Mouse (Mus musculus) heart, embryonic 11.5 days (tissue): ENCODE measurements around the gene Dlgap1. TPM values are rescaled to one million over a fixed set of nuclear protein-coding genes. Genes with fewer than 3 reads are reported as not detected.
"Not testable (repeated sequence)": the region's sequence is repeated elsewhere in the genome, so short reads cannot be mapped to it uniquely, and the experiment has no call there.

Experiments used
- ATAC-seq: fragments of 200-750 bp; cut with Nextera tagmentation; replicated peaks from 2 replicates; pipeline ENCODE4 v1.8.0; 2017; ENCODE audit warnings: moderate library complexity; ENCODE audit not compliant: insufficient number of reproducible peaks, low FRiP score, low TSS enrichment
- H3K27ac ChIP-seq: fragments of 300-500 bp; sonication (generic); 2 replicates; pipeline ENCODE4 v1.5.1; 2014; ENCODE audit warnings: mild to moderate bottlenecking, low read depth, low read length
- H3K27me3 ChIP-seq: fragments of 300-500 bp; sonication (generic); 2 replicates; pipeline ENCODE4 v1.6.1; 2014; ENCODE audit warnings: mild to moderate bottlenecking, low read length, mixed read lengths; ENCODE audit not compliant: control insufficient read depth, insufficient read depth
- H3K36me3 ChIP-seq: fragments of 300-500 bp; sonication (generic); 2 replicates; pipeline ENCODE4 v1.6.1; 2014; ENCODE audit warnings: mild to moderate bottlenecking, low read length, moderate library complexity, mixed read lengths; ENCODE audit not compliant: control insufficient read depth, insufficient read depth
- H3K4me1 ChIP-seq: fragments of 300-500 bp; sonication (generic); 2 replicates; pipeline ENCODE4 v1.6.1; 2014; ENCODE audit warnings: low read length; ENCODE audit not compliant: control insufficient read depth, insufficient read depth
- H3K4me2 ChIP-seq: fragments of 300-500 bp; sonication (generic); 2 replicates; pipeline ENCODE4 v1.6.1; 2014; ENCODE audit warnings: mild to moderate bottlenecking, moderate library complexity
- H3K4me3 ChIP-seq: fragments of 300-500 bp; sonication (generic); 2 replicates; pipeline ENCODE4 v1.5.1; 2014; ENCODE audit warnings: low read depth, low read length
- H3K9ac ChIP-seq: fragments of 300-500 bp; sonication (generic); 2 replicates; pipeline ENCODE4 v1.6.1; 2014; ENCODE audit warnings: mild to moderate bottlenecking, low read depth, low read length, moderate library complexity
- H3K9me3 ChIP-seq: fragments of 300-500 bp; sonication (generic); replicated peaks from 2 replicates; pipeline ENCODE4 v1.6.1; 2016; ENCODE audit warnings: low read length; ENCODE audit not compliant: control insufficient read depth
- WGBS: fragments of 180-500 bp; shearing (Covaris S2); extraction: QIAGEN DNeasy Blood & Tissue Kit; methylation state at CpG from one replicate; pipeline ENCODE4 v1.1.7; 2014; ENCODE audit not compliant: insufficient replicate concordance; 5-methylcytosine and 5-hydroxymethylcytosine counted together
- polyA plus RNA-seq: library from polyadenylated mRNA; unstranded; fragments of >200 nt; fragmentation: Nextera tagmentation; extraction: Ambion mirVana; gene quantifications from 2 replicates; pipeline ENCODE4 v1.2.1, GENCODE M21; 2014

The Dlgap1 gene
- polyA plus RNA-seq, 1 experiment from 2014 or later, result 1.3 TPM

GRCm38 (mm10) chr17:70810795-70811194, 841.9 kb downstream of the Dlgap1 start:
- Histone ChIP-seq H3K9ac (no peak overlapping the region), H3K27ac (no peak overlapping the region), H3K27me3 (no peaks in the 10 kb centered on the region), H3K4me3 (no peak overlapping the region), H3K4me1 (no peaks in the 10 kb centered on the region), H3K36me3 (no peaks in the 10 kb centered on the region), H3K4me2 (no peak overlapping the region), H3K9me3 (no peaks in the 10 kb centered on the region)
- 76% methylated on average over 5 of the region's 5 CpGs for WGBS
- ATAC-seq, result no peak

DNA sequence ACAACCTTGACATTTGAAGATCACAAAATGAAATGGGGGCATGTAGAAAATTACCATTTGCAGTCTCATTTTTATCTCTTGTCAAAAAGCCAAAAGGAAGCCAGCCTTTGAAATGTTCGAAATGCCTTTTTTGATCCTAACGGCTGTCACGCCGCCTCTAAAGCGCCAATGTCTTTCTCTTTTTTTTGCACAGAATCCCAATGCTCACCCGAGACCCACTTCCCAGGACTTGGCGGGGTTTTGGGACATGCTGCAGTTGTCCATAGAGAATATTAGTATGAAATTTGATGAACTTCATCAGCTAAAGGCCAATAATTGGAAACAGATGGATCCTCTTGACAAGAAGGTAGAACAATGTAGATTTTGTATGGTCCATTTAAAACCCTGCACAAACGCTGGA, 846.1 kb downstream of the Dlgap1 start:
- Histone ChIP-seq H3K27me3 (peaks cover 30% of the 10 kb centered on the region), H3K36me3 (no peaks in the 10 kb centered on the region), H3K4me3 (no peak overlapping the region), H3K9me3 (no peaks in the 10 kb centered on the region), H3K9ac (no peak overlapping the region), H3K27ac (no peak overlapping the region), H3K4me2 (no peak overlapping the region), H3K4me1 (no peaks in the 10 kb centered on the region)
- no peak for ATAC-seq
- WGBS, result 76% methylated on average over 8 of the region's 8 CpGs

GRCm38 (mm10) chr17:70817862-70818451, 849.1 kb downstream of the Dlgap1 start:
- Histone ChIP-seq H3K9ac (peak overlapping the region; percentile 46; the same call in 1 of the 2 replicates), H3K4me2 (peak overlapping the region; percentile 80), H3K4me3 (peak overlapping the region; percentile 59), H3K9me3 (no peaks in the 10 kb centered on the region), H3K36me3 (no peaks in the 10 kb centered on the region), H3K4me1 (no peaks in the 10 kb centered on the region), H3K27ac (no peak overlapping the region), H3K27me3 (peaks cover 30% of the 10 kb centered on the region)
- 2% methylated on average over 51 of the region's 51 CpGs for WGBS
- ATAC-seq, result no peak

- no peak overlapping the region for H3K4me3 ChIP-seq
- no peaks in the 10 kb centered on the region for H3K4me1 ChIP-seq
- 72% methylated on average over 8 of the region's 8 CpGs for WGBS
- peaks cover 12% of the 10 kb centered on the region for H3K27me3 ChIP-seq
- no peaks in the 10 kb centered on the region for H3K36me3 ChIP-seq
- no peak overlapping the region for H3K9ac ChIP-seq
- H3K9me3 ChIP-seq, result no peaks in the 10 kb centered on the region
- no peak for ATAC-seq
- no peak overlapping the region for H3K4me2 ChIP-seq
- H3K27ac ChIP-seq, result no peak overlapping the region
These were observed 854.2 kb downstream of the Dlgap1 start for GRCm38 (mm10) chr17:70823083-70823482.

DNA sequence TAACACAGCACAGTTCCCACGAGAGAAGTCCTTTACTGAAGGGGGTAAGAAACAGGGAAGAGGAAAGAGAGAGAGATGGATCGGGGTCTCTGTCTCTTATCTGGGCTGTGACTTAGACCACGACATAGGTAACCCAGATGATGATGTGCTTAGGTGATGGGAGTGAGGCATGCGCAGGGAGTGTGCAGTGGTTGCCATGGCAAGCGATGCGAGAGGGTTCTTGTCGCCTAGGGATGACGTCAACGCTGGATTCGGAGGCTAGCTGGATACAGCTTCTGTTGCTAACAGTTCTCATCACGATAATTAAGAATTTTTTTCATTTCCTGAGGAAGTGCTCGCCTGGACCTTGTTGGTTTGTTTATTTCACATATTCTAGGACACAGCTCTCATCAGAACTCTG, 857.4 kb downstream of the Dlgap1 start:
- no peaks in the 10 kb centered on the region for H3K36me3 ChIP-seq
- H3K4me1 ChIP-seq, result no peaks in the 10 kb centered on the region
- no peaks in the 10 kb centered on the region for H3K27me3 ChIP-seq
- no peak overlapping the region for H3K4me2 ChIP-seq
- H3K9ac ChIP-seq, result no peak overlapping the region
- ATAC-seq, result no peak
- no peaks in the 10 kb centered on the region for H3K9me3 ChIP-seq
- WGBS, result 71% methylated on average over 12 of the region's 12 CpGs
- no peak overlapping the region for H3K27ac ChIP-seq
- H3K4me3 ChIP-seq, result no peak overlapping the region

DNA sequence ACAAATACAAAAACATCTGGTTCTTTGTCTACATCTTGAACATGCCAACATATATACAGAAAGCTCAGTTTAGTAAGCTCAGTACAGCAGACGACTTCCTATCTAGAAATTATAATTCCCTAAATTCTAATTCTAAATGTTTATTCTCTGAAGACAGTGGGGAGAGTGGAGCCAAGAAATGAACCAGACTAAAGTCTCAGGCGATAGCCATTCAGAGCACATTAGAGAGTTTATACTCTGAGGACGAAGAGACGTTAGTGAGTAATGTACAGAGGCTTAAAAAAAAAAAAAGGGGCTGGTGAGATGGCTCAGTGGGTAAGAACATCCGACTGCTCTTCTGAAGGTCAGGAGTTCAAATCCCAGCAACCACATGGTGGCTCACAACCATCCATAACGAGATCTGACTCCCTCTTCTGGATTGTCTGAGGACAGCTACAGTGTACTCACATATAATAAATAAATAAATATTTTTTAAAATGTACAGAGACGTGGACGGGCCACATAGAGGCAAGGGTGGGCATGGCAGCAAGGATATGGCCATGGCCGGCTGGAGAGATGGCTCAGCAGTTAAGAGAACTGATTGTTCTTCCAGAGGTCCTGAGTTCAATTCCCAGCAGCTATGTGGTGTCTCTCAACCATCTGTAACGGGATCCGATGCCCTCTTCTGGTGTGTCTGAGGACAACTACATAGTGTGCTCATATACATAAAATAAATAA, 858.7 kb downstream of the Dlgap1 start:
- H3K27me3 ChIP-seq, ATAC-seq, H3K9ac ChIP-seq, H3K27ac ChIP-seq, H3K9me3 ChIP-seq, H3K4me1 ChIP-seq, H3K4me3 ChIP-seq, H3K4me2 ChIP-seq, H3K36me3 ChIP-seq: not testable (repeated sequence)
- WGBS, result 78% methylated on average over 11 of the region's 11 CpGs

DNA sequence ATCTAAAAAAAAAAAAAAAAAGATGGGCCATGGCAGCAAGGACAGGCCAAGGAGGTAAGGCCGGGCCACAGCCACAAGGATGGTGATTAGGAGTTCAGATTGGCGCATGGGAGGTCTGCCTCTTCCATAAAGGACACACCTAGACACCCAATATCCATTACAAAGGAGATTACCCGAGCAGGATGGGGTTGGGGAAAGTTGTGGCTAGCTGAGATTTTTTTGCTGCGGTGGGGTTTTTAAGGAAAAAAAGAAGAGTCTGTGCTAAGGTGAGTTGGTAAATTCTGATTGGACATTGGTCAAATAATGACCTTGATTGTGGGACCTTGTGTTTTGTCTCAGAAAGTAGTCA, 859.3 kb downstream of the Dlgap1 start:
- WGBS, result 81% methylated on average over 4 of the region's 4 CpGs
- H3K4me2 ChIP-seq, result no peak overlapping the region
- H3K27ac ChIP-seq, result no peak overlapping the region
- H3K4me3 ChIP-seq, result no peak overlapping the region
- H3K9me3 ChIP-seq, result no peaks in the 10 kb centered on the region
- no peak for ATAC-seq
- H3K36me3 ChIP-seq, result no peaks in the 10 kb centered on the region
- H3K27me3 ChIP-seq, result no peaks in the 10 kb centered on the region
- no peak overlapping the region for H3K9ac ChIP-seq
- H3K4me1 ChIP-seq, result no peaks in the 10 kb centered on the region

GRCm38 (mm10) chr17:70828569-70828968, 859.7 kb downstream of the Dlgap1 start:
- no peak overlapping the region for H3K4me3 ChIP-seq
- H3K9me3 ChIP-seq, result no peaks in the 10 kb centered on the region
- H3K4me2 ChIP-seq, result no peak overlapping the region
- ATAC-seq, result no peak
- H3K27ac ChIP-seq, result no peak overlapping the region
- H3K4me1 ChIP-seq, result no peaks in the 10 kb centered on the region
- no peaks in the 10 kb centered on the region for H3K36me3 ChIP-seq
- no peaks in the 10 kb centered on the region for H3K27me3 ChIP-seq
- 72% methylated on average over 2 of the region's 2 CpGs for WGBS
- no peak overlapping the region for H3K9ac ChIP-seq

DNA sequence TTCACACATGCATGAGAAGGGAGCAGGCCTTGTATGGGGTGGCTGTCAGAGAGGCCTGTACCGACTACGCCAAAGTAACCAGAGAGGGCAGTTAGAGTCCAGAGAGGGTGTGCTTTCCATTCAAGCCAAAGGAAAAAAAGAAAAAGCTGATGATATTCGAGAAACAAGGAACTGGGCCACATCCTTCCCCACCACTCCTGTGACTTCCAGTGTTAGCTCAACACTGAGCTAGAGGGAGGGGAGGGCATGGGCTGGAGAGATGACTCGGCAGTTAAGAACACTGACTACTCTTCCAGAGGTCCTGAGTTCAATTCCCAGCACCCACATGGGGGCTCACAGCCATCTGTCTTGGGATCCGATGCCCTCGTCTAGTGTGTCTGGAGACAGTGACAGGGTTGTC, 860.3 kb downstream of the Dlgap1 start:
- Histone ChIP-seq H3K36me3 (no peaks in the 10 kb centered on the region), H3K4me2 (no peak overlapping the region), H3K4me3 (no peak overlapping the region), H3K27me3 (no peaks in the 10 kb centered on the region), H3K27ac (no peak overlapping the region), H3K9ac (no peak overlapping the region), H3K9me3 (no peaks in the 10 kb centered on the region), H3K4me1 (no peaks in the 10 kb centered on the region)
- no peak for ATAC-seq
- 75% methylated on average over 6 of the region's 6 CpGs for WGBS
